Mouse (Mus musculus) ES-CJ7 (cell line): Measurements from ENCODE around the gene Rita1.

Experiments
- DNase-seq: peaks from one replicate; pipeline ENCODE4 v3.0.0; 2011; ENCODE audit warnings: low read depth, low spot score

The Rita1 gene

GRCm38 (mm10) chr5:120612442-120612821 is at the start of gene Rita1, which contains the start of gene Ddx54:
Rita1 (minus strand) TSS chr5:120612589.
Ddx54 (plus strand) TSS chr5:120612739.
- peak; percentile 96 for DNase-seq

- peak; percentile 60 for DNase-seq
Observed at GRCm38 (mm10) chr5:120660816-120661215, 48.4 kb upstream of the Rita1 start.

- DNase-seq: no peak
Observed at GRCm38 (mm10) chr5:120656281-120656751, 43.9 kb upstream of the Rita1 start.

DNA sequence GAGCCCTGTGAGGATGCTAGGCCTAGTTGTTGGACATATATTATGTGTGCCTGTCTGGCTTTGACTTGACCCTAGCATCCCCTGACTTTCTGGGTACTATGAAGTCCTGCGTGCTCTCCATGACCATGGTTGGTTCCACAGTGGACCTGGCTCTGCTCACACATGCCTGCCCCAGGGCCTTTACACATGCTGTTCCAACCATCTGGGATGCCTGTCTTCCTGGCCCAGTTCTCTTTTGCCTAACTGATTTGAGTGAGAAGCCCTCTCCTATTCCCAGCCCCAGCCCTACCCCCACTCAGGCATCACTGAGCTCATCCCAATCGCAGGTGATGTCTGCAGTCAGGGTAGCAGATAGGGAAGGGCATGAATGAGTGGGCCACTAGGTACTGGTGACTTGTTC is 41.5 kb upstream of the Rita1 start:
- no peak for DNase-seq

DNA sequence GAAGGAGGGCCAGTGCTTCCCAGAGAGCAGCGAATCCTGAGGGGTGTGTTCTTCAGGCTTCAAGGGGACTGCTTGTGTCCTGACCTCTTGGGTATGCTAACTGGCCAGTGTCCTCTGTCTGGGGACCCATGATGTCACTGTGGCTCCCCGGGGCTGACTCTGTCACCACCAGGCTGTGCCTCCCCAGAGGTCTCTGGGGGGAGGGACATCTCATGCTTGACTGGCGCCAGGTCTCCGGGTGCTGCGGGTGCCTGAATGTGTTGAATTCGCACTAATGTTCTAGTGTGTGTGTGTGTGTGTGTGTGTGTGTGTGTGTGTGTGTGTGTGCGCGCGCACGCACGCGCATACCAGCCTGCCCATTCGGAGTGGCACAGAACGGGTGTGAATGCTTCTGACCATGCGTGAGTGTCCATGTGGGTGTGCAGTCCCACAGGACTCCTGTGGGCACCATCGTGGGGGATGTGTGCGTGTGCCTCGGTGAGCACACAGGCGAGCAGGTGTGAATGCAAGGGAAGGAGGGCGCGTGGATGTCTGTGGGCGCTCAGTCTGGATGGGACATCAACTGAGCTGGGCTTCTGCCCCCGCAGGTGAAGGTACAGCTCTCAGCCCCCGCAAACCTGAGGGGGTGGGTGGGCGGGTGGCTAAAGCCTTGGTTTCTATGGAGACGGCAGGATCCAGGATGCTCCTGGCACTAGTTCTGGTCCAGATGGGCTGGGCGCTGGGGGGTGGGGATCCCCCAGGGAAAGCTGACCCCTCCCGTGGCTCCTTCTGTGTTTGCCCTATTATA is 40.7 kb upstream of the Rita1 start:
- no peak for DNase-seq

- DNase-seq: no peak
Observed at GRCm38 (mm10) chr5:120651230-120651629, 38.8 kb upstream of the Rita1 start.

- DNase-seq: no peak
Observed at GRCm38 (mm10) chr5:120649938-120650337, 37.5 kb upstream of the Rita1 start.

GRCm38 (mm10) chr5:120649374-120649933 is 37.1 kb upstream of the Rita1 start:
- no peak for DNase-seq

GRCm38 (mm10) chr5:120648569-120649373 is 36.4 kb upstream of the Rita1 start, which contains the start of gene Rasal1:
Rasal1 (plus strand) TSS chr5:120648812.
- peak; percentile 81 for DNase-seq

DNA sequence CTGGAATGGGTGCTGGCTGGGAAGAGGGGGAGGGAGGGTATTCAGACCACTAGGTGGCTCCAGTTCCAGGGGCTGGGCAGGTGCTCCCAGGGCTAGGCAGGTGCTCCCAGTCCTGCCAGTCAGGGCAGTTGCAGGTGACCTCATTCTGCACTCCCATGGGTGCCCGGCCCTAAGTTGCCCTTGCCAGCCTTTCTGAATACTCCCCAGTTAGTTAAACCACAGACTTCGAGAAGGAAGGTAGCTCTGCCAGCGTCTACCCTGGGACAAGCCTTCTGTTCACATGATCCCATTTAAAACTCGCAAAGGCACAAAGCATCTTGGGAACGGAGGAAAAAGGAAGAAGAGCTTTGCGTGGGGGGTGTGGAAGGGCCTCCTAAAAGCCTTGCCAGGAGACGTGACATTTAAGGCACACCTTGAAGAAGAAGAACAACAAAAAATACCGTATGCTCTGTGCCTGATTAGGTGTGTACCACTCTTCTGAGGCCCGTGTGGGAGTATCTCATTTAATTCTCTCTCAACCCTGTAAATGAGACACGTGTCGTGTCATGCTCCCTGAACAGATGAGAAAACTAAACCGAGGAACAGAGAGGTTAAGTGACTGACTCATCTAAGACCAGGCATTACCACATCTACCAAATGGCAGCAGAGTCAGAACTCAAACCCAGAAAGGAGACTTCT is 35.6 kb upstream of the Rita1 start:
- DNase-seq: no peak

GRCm38 (mm10) chr5:120647361-120647760 is 35.0 kb upstream of the Rita1 start:
- no peak for DNase-seq

GRCm38 (mm10) chr5:120645851-120646250 is 33.5 kb upstream of the Rita1 start:
- no peak for DNase-seq

DNA sequence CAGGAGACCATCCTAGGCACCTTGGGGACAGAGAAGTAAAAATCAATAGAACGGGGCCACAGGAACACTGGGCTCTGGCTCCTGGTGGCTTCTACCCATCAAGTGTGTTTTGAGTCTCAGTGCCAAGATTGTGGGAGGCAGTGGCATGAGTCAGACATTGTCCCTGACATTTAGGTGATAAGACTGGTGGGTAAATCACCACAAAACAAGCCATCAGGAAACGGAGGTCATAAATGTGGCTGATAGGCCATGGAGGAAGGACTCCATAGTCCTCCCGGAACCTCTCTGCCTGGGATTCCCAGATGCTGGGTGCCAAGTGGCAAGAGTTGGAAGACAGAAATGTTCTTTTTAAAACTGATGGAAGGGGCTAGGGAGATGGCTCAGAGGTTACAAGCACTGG is 31.8 kb upstream of the Rita1 start:
- no peak for DNase-seq

DNA sequence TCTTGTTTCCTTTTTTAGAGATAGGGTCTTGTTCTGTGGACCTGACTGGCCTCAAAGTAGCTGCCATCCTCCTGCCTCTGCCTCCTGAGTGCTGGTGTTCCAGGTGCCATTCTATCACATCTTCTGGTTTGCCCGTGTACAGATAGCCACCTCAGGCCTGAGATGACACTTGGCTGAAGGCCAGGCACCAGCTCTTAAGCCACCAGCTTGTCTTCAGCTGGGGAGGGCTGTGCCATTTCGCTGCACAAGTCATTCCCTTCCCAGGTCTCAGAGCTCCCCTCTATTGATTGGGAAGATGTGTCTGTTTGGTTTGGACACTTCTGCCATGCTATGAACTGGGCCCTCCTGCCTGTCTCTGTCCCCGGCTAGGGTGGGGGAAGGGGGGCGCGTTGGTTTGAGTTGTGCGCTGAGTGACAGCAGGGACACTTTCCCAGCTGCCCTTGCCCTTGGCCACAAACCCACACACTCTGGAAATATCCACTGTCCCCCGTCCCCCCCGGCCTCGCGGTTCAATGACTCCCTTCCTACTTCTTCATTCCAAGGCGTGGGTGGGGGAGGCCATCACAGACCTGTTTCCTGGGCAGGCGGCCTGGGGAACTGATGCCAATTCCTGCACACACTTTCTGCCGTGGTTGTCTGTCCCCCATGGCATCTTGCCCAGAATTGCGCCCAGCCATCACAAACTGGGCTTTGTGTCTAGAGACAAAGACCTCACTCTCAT is 31.1 kb upstream of the Rita1 start:
- DNase-seq: no peak

- DNase-seq: no peak
Observed at GRCm38 (mm10) chr5:120640094-120640493, 27.7 kb upstream of the Rita1 start.

- DNase-seq: no peak
Observed at GRCm38 (mm10) chr5:120635633-120636032, 23.2 kb upstream of the Rita1 start.

GRCm38 (mm10) chr5:120634860-120635259 is 22.5 kb upstream of the Rita1 start:
- no peak for DNase-seq

DNA sequence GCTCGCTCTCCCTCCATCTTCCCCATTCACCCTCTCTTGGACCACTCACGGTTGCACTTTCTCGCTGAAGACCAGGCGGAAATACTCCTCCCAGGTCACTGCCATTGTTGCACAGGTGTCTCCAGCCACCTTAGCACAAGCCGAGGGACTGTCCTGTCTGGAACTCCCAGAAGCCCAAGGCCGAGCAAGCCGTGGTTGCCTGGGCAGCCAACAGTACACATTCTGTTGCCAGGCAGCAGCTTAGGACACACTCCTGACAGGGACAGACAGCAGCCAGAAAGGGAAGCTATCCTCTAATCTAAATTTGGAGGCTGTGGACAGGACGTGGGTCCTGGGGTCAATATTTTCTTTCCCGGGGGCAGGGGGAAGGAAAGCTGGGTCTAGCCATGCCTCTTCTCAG is 21.7 kb upstream of the Rita1 start, which contains the start of gene Cfap73:
Gene Cfap73, minus strand, starts transcription at position 105 of the 400 bp plus-strand sequence.
- DNase-seq: no peak

GRCm38 (mm10) chr5:120631892-120632291 is 19.5 kb upstream of the Rita1 start:
- no peak for DNase-seq

GRCm38 (mm10) chr5:120631128-120631527 is 18.7 kb upstream of the Rita1 start:
- DNase-seq: no peak

- DNase-seq: no peak
Observed at GRCm38 (mm10) chr5:120628624-120629023, 16.2 kb upstream of the Rita1 start.
